Mouse (Mus musculus) spleen, postnatal 4 days (tissue): ENCODE data around the gene Ube2o.

Source experiments
- DNase-seq, 2 experiments: peaks; one replicate each; pipeline ENCODE4 v3.0.0; 2022; ENCODE audit warnings: low spot score in 2 of 2

Ube2o gene

GRCm38 (mm10) chr11:116488207-116488606 is 93.0 kb downstream of the Ube2o start:
- DNase-seq, result no peak
